Mouse (Mus musculus): ENCODE data around the gene Cdkn1b. TPM values are rescaled to one million over a fixed set of nuclear protein-coding genes. Genes with fewer than 3 reads are reported as not detected.
A peak's percentile ranks its signal among the peaks of the same experiment; 100 is the strongest.

The Cdkn1b gene
- polyA plus RNA-seq, 1 experiment from 2014 or later: 12.0 TPM

- no peak for TF ChIP-seq CTCF (IDR thresholded peaks at IDR 0.05; ENCODE audit: low read depth)
- Histone ChIP-seq H3K9ac (no peak overlapping the region), H3K27ac (ENCODE audit: low read depth) (no peak overlapping the region), H3K27me3 (ENCODE audit: insufficient read depth, low read length) (no peaks in the 10 kb centered on the region), H3K4me2 (no peak overlapping the region), H3K4me1 (ENCODE audit: insufficient read depth) (no peaks in the 10 kb centered on the region), H3K9me3 (ENCODE audit: low read depth, low read length) (no peaks in the 10 kb centered on the region), H3K36me3 (ENCODE audit: insufficient read depth) (peaks cover 13% of the 10 kb centered on the region), H3K4me3 (ENCODE audit: low read depth, low read length) (no peak overlapping the region)
- WGBS: 62% methylated on average over 11 of the region's 11 CpGs
- DNase-seq (no peak), ATAC-seq (ENCODE audit: insufficient read depth) (no peak)
These were observed 33.8 kb downstream of the Cdkn1b start for GRCm38 (mm10) chr6:134953976-134954375.

GRCm38 (mm10) chr6:134956388-134956787 lies 36.2 kb downstream of the Cdkn1b start:
- Histone ChIP-seq H3K4me2 (no peak overlapping the region), H3K4me3 (ENCODE audit: low read depth, low read length) (no peak overlapping the region), H3K9ac (no peak overlapping the region), H3K27ac (ENCODE audit: low read depth) (no peak overlapping the region), H3K9me3 (ENCODE audit: low read depth, low read length) (no peaks in the 10 kb centered on the region), H3K27me3 (ENCODE audit: insufficient read depth, low read length) (no peaks in the 10 kb centered on the region), H3K4me1 (ENCODE audit: insufficient read depth) (no peaks in the 10 kb centered on the region), H3K36me3 (ENCODE audit: insufficient read depth) (peaks cover 8% of the 10 kb centered on the region; the same call in 1 of the 2 replicates)
- peak; percentile 25; the same call in 1 of the 2 replicates for TF ChIP-seq CTCF (IDR thresholded peaks at IDR 0.05; ENCODE audit: low read depth)
- 86% methylated on average over 4 of the region's 4 CpGs for WGBS
- DNase-seq (no peak), ATAC-seq (ENCODE audit: insufficient read depth) (no peak)

DNA sequence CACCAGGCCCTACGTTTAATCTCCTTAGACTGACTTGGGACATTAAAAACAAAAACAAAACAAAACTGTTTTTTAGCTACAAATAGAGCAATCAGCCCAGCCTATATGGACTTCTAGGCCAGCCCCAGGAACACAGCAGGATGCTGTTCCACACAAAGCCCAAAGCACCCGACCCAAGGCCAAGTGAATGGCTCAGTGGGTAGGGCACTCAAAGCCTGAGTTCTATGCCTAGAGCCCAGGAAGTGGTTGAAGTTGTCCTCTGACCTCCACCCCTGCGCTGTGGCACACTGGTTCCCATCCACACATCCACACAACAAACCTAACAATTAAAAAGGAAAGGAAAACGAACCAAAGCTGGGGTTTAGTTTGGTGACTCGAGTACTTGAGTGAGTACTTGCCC lies 41.1 kb downstream of the Cdkn1b start:
- Histone ChIP-seq H3K4me1 (ENCODE audit: insufficient read depth) (no peaks in the 10 kb centered on the region), H3K9me3 (ENCODE audit: low read depth, low read length) (no peaks in the 10 kb centered on the region), H3K9ac (no peak overlapping the region), H3K27ac (ENCODE audit: low read depth) (no peak overlapping the region), H3K4me2 (no peak overlapping the region), H3K36me3 (ENCODE audit: insufficient read depth) (no peaks in the 10 kb centered on the region), H3K4me3 (ENCODE audit: low read depth, low read length) (no peak overlapping the region), H3K27me3 (ENCODE audit: insufficient read depth, low read length) (no peaks in the 10 kb centered on the region)
- 62% methylated on average over 5 of the region's 5 CpGs for WGBS
- TF ChIP-seq CTCF (IDR thresholded peaks at IDR 0.05; ENCODE audit: low read depth): no peak
- DNase-seq: no peak
- no peak for ATAC-seq (ENCODE audit: insufficient read depth)

DNA sequence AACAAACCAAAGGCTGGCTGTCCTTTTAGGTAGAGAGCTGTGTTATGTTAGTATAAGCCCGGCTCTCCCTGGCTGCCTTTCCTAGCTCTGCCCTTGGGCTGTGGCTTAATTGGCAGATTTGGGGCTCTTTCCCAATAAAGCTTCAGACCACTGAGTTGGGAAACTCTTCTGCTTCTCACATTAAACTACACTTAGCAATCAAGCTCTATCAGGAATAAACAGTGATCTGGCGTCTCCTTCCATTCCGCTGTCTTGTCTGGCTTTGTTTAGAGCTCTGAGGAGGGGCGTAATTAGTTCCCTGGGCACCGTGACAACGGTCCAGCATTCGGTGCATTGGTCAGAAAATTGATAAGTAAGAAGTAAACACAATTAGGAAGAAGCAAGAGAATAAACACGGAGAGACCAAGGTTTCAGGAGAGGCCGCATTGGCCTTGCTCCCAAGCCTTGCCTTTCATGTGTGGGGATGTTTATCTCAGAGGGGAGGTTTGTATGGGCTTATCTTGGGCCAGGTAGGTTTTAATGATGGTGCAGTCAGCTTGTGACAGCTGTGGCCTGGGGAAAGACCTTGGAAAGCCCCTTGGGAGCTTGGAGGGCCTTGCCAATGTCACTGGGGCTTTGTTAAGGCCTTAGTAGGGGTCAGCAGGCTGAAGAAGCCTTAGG lies 41.8 kb downstream of the Cdkn1b start:
- H3K27me3 ChIP-seq (ENCODE audit: insufficient read depth, low read length): no peaks in the 10 kb centered on the region
- no peaks in the 10 kb centered on the region for H3K36me3 ChIP-seq (ENCODE audit: insufficient read depth)
- no peak for TF ChIP-seq CTCF (IDR thresholded peaks at IDR 0.05; ENCODE audit: low read depth)
- ATAC-seq (ENCODE audit: insufficient read depth) (no peak), DNase-seq (peak; percentile 13)
- H3K4me3 ChIP-seq (ENCODE audit: low read depth, low read length): no peak overlapping the region
- H3K4me1 ChIP-seq (ENCODE audit: insufficient read depth): no peaks in the 10 kb centered on the region
- 28% methylated on average over 9 of the region's 9 CpGs for WGBS
- H3K9me3 ChIP-seq (ENCODE audit: low read depth, low read length): no peaks in the 10 kb centered on the region
- no peak overlapping the region for H3K4me2 ChIP-seq
- no peak overlapping the region for H3K9ac ChIP-seq
- H3K27ac ChIP-seq (ENCODE audit: low read depth): no peak overlapping the region

DNA sequence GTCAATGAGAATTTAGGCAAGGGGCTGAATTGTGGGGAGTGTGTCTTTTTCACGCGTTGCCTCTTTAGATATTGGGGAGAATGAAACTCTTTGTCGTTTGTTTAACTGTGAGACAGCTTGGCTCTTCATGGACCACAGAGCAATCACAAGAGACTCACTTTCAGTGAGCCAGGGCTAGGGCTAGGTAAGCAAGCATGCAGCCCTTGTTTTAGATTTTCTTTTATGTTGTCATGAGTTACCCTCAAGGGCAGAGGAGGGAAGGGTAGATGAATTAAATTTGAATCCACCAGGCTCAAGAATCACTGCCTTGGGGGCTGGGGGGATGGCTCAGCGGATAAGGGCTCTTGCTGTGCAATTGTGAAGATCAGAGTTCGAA lies 42.3 kb downstream of the Cdkn1b start:
- H3K27me3 ChIP-seq (ENCODE audit: insufficient read depth, low read length): no peaks in the 10 kb centered on the region
- no peaks in the 10 kb centered on the region for H3K4me1 ChIP-seq (ENCODE audit: insufficient read depth)
- no peak for TF ChIP-seq CTCF (IDR thresholded peaks at IDR 0.05; ENCODE audit: low read depth)
- no peaks in the 10 kb centered on the region for H3K36me3 ChIP-seq (ENCODE audit: insufficient read depth)
- DNase-seq: no peak
- no peaks in the 10 kb centered on the region for H3K9me3 ChIP-seq (ENCODE audit: low read depth, low read length)
- no peak overlapping the region for H3K27ac ChIP-seq (ENCODE audit: low read depth)
- H3K9ac ChIP-seq: no peak overlapping the region
- no peak for ATAC-seq (ENCODE audit: insufficient read depth)
- no peak overlapping the region for H3K4me2 ChIP-seq
- WGBS: 76% methylated on average over 5 of the region's 5 CpGs
- H3K4me3 ChIP-seq (ENCODE audit: low read depth, low read length): no peak overlapping the region

GRCm38 (mm10) chr6:134963910-134964309 lies 43.7 kb downstream of the Cdkn1b start:
- DNase-seq (no peak), ATAC-seq (ENCODE audit: insufficient read depth) (no peak)
- Histone ChIP-seq H3K27ac (ENCODE audit: low read depth) (no peak overlapping the region), H3K9me3 (ENCODE audit: low read depth, low read length) (no peaks in the 10 kb centered on the region), H3K4me1 (ENCODE audit: insufficient read depth) (no peaks in the 10 kb centered on the region), H3K9ac (no peak overlapping the region), H3K36me3 (ENCODE audit: insufficient read depth) (no peaks in the 10 kb centered on the region), H3K4me3 (ENCODE audit: low read depth, low read length) (no peak overlapping the region), H3K27me3 (ENCODE audit: insufficient read depth, low read length) (no peaks in the 10 kb centered on the region), H3K4me2 (no peak overlapping the region)
- TF ChIP-seq CTCF (IDR thresholded peaks at IDR 0.05; ENCODE audit: low read depth): no peak
- WGBS: 65% methylated on average over 2 of the region's 2 CpGs

- Histone ChIP-seq H3K4me2 (no peak overlapping the region), H3K4me1 (ENCODE audit: insufficient read depth) (no peaks in the 10 kb centered on the region), H3K9ac (no peak overlapping the region), H3K27ac (ENCODE audit: low read depth) (no peak overlapping the region), H3K9me3 (ENCODE audit: low read depth, low read length) (no peaks in the 10 kb centered on the region), H3K27me3 (ENCODE audit: insufficient read depth, low read length) (no peaks in the 10 kb centered on the region), H3K36me3 (ENCODE audit: insufficient read depth) (no peaks in the 10 kb centered on the region), H3K4me3 (ENCODE audit: low read depth, low read length) (no peak overlapping the region)
- DNase-seq (no peak), ATAC-seq (ENCODE audit: insufficient read depth) (no peak)
- TF ChIP-seq CTCF (IDR thresholded peaks at IDR 0.05; ENCODE audit: low read depth): no peak
- WGBS: 78% methylated on average over 5 of the region's 5 CpGs
These were observed 46.5 kb downstream of the Cdkn1b start for GRCm38 (mm10) chr6:134966681-134967080.
